Mouse (Mus musculus) bone marrow, adult 2 months (tissue): ENCODE results near the gene Zdhhc14. TPM values are rescaled to one million over a fixed set of nuclear protein-coding genes. Genes with fewer than 3 reads are reported as not detected.

Source experiments
- H3K27ac ChIP-seq: fragments of 200-500 bp; 2 replicates; pipeline ENCODE4 v1.5.1; 2012; ENCODE audit warnings: low read depth, mild to moderate bottlenecking, control low read depth, inconsistent platforms, low read length; ENCODE audit not compliant: control insufficient read depth, poor library complexity, insufficient read depth
- H3K4me1 ChIP-seq: fragments of 200-500 bp; 2 replicates; pipeline ENCODE4 v1.6.1; 2011; ENCODE audit warnings: low read length; ENCODE audit not compliant: control insufficient read depth, insufficient read depth
- H3K4me3 ChIP-seq: fragments of 200-500 bp; replicated peaks from 2 replicates; pipeline ENCODE3; 2011; ENCODE audit warnings: mild to moderate bottlenecking, low read depth, low read length, control low read depth; ENCODE audit not compliant: control insufficient read depth
- CTCF ChIP-seq: fragments of 200-500 bp; IDR thresholded peaks from 2 replicates; pipeline ENCODE4 v1.5.1; 2011; ENCODE audit warnings: low read length, control low read depth; ENCODE audit not compliant: control insufficient read depth, insufficient read depth
- POLR2A ChIP-seq: fragments of 200-500 bp; IDR thresholded peaks from 2 replicates; pipeline ENCODE4 v1.6.1; 2011; ENCODE audit warnings: low read depth, mild to moderate bottlenecking, control low read depth, low read length, borderline replicate concordance; ENCODE audit not compliant: control insufficient read depth
- WGBS: fragments of 180-500 bp; shearing (Covaris S2); methylation state at CpG from one replicate; pipeline ENCODE4 v1.1.7; 2018; 5-methylcytosine and 5-hydroxymethylcytosine counted together
- polyA plus RNA-seq: library from polyadenylated mRNA; stranded (reverse); fragments of >200 nt; gene quantifications from 2 replicates; pipeline ENCODE4 v1.2.4, GENCODE M21; 2011; ENCODE audit warnings: low replicate concordance; ENCODE audit not compliant: missing spikeins, insufficient read depth, insufficient read length

Zdhhc14 gene
- polyA plus RNA-seq, 1 experiment: 22.3 TPM

- Histone ChIP-seq H3K4me1 (no peaks in the 10 kb centered on the region), H3K27ac (no peak overlapping the region), H3K4me3 (no peak overlapping the region)
- TF ChIP-seq POLR2A (no peak), CTCF (no peak)
- 82% methylated on average over 5 of the region's 5 CpGs for WGBS
Observed at GRCm38 (mm10) chr17:5582937-5583336, 90.6 kb downstream of the Zdhhc14 start.

GRCm38 (mm10) chr17:5583472-5584145 is 91.3 kb downstream of the Zdhhc14 start:
- WGBS: 86% methylated on average over 12 of the region's 12 CpGs
- TF ChIP-seq POLR2A (no peak), CTCF (no peak)
- Histone ChIP-seq H3K4me1 (no peaks in the 10 kb centered on the region), H3K4me3 (no peak overlapping the region), H3K27ac (no peak overlapping the region)

- WGBS: 28% methylated on average over 6 of the region's 6 CpGs
- Histone ChIP-seq H3K4me1 (no peaks in the 10 kb centered on the region), H3K4me3 (no peak overlapping the region), H3K27ac (no peak overlapping the region)
- TF ChIP-seq CTCF (no peak), POLR2A (no peak)
Observed at GRCm38 (mm10) chr17:5591604-5592209, 99.3 kb downstream of the Zdhhc14 start.

GRCm38 (mm10) chr17:5593071-5593470 is 100.7 kb downstream of the Zdhhc14 start:
- no peak overlapping the region for H3K27ac ChIP-seq
- no peak for TF ChIP-seq POLR2A
- no peaks in the 10 kb centered on the region for H3K4me1 ChIP-seq
- 84% methylated on average over 2 of the region's 2 CpGs for WGBS
- no peak overlapping the region for H3K4me3 ChIP-seq

- H3K27ac ChIP-seq: no peak overlapping the region
- TF ChIP-seq CTCF (no peak), POLR2A (no peak)
- H3K4me1 ChIP-seq: no peaks in the 10 kb centered on the region; the same call in 1 of the 2 replicates
- 95% methylated on average over 5 of the region's 5 CpGs for WGBS
- H3K4me3 ChIP-seq: no peak overlapping the region
Observed at GRCm38 (mm10) chr17:5595068-5595467, 102.7 kb downstream of the Zdhhc14 start.

- Histone ChIP-seq H3K4me1 (no peaks in the 10 kb centered on the region; the same call in 1 of the 2 replicates), H3K27ac (no peak overlapping the region), H3K4me3 (no peak overlapping the region)
- TF ChIP-seq POLR2A (no peak), CTCF (no peak)
- 9% methylated on average over 3 of the region's 3 CpGs for WGBS
Observed at GRCm38 (mm10) chr17:5596490-5596889, 104.1 kb downstream of the Zdhhc14 start.

GRCm38 (mm10) chr17:5598999-5599398 is 106.6 kb downstream of the Zdhhc14 start:
- Histone ChIP-seq H3K4me1 (no peaks in the 10 kb centered on the region; the same call in 1 of the 2 replicates), H3K27ac (no peak overlapping the region), H3K4me3 (no peak overlapping the region)
- no peak for TF ChIP-seq CTCF
- no peak for TF ChIP-seq POLR2A
- 87% methylated on average over 4 of the region's 4 CpGs for WGBS

GRCm38 (mm10) chr17:5600505-5601027 is 108.2 kb downstream of the Zdhhc14 start:
- TF ChIP-seq CTCF (no peak), POLR2A (no peak)
- Histone ChIP-seq H3K27ac (no peak overlapping the region), H3K4me3 (no peak overlapping the region), H3K4me1 (no peaks in the 10 kb centered on the region; the same call in 1 of the 2 replicates)
- 73% methylated on average over 8 of the region's 8 CpGs for WGBS

GRCm38 (mm10) chr17:5601953-5602352 is 109.6 kb downstream of the Zdhhc14 start:
- no peak overlapping the region for H3K4me3 ChIP-seq
- WGBS: 29% methylated on average over 6 of the region's 6 CpGs

More at GRCm38 (mm10) chr17:5601953-5602352, 109.6 kb downstream of the Zdhhc14 start:
- TF ChIP-seq POLR2A: no peak
- no peak for TF ChIP-seq CTCF
- Histone ChIP-seq H3K27ac (no peak overlapping the region), H3K4me1 (no peaks in the 10 kb centered on the region; the same call in 1 of the 2 replicates)
